Mouse (Mus musculus): ENCODE measurements at regions not wholly inside any gene's neighbourhood (a gene's known extent, or its start where the extent isn't known, plus 50 kb on each side); places are given as distances from the start of the nearest gene placed in this dataset.

- peak; percentile 57 to 79 for DNase-seq
Observed at GRCm38 (mm10) chr5:148608178-148608577, 55.6 kb upstream of the Ubl3 start.

- no peak for DNase-seq
Observed at GRCm38 (mm10) chr5:148605730-148606129, 53.1 kb upstream of the Ubl3 start.

Data from kidney, postnatal 25 days (tissue).